Mouse (Mus musculus) spleen, adult 18-20 months (tissue): Measurements from ENCODE around the gene Sp3.
"Not testable (repeated sequence)": the region's sequence is repeated elsewhere in the genome, so short reads cannot be mapped to it uniquely, and the experiment has no call there.

ENCODE experiments used
- DNase-seq, 2 experiments: peaks; one replicate each; pipeline ENCODE4 v3.0.0; 2022; ENCODE audit warnings: mixed read lengths in 2 of 2

Gene Sp3

GRCm38 (mm10) chr2:72980337-72981074, at the start of gene Sp3:
TSS of gene Sp3 (minus strand) at chr2:72980446.
- peak; percentile 90 to 93 for DNase-seq

- no peak for DNase-seq
Measured at GRCm38 (mm10) chr2:73029846-73030245, 49.6 kb upstream of the Sp3 start.

GRCm38 (mm10) chr2:73028019-73028418, 47.8 kb upstream of the Sp3 start:
- DNase-seq, result no peak

GRCm38 (mm10) chr2:73027126-73027525, 46.9 kb upstream of the Sp3 start:
- DNase-seq, result no peak

DNA sequence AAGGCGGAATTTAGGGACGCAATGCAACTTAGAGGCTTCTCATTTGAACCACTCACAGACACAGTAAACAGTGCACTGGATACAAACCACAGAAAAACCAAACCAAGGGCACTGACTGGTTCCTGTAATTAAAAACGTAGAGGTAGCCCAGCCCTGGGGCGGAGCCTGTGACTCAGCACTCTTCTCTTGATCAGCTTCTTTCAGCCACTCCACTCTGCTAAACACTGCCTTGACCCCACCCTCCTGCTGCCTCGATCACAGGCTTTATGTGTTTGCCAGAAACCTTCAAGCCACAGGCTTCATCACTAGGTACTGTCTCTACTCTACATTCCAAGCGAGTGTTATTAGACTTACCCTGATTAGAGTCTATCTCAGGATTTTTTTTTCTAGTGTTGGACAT, 43.6 kb upstream of the Sp3 start:
- no peak for DNase-seq

DNA sequence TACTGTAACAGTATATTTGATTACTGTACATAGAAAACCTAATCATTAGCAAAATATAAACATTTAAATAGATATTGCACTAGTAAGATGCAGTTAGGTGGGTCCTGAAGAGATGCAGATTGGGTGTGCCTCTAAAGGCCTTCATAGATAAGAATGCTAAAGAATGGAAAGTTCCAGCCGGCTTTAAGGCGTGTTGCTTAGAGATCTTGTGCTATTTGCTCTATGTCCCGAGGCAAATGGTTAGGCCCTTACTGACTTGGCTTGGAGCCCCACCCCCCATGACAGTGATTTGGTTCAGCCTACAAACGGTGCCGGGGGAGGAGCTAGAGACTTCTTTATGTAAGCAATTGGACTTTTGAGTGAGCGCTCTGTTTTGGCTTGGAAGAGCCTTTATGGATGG, 40.8 kb upstream of the Sp3 start:
- no peak for DNase-seq

DNA sequence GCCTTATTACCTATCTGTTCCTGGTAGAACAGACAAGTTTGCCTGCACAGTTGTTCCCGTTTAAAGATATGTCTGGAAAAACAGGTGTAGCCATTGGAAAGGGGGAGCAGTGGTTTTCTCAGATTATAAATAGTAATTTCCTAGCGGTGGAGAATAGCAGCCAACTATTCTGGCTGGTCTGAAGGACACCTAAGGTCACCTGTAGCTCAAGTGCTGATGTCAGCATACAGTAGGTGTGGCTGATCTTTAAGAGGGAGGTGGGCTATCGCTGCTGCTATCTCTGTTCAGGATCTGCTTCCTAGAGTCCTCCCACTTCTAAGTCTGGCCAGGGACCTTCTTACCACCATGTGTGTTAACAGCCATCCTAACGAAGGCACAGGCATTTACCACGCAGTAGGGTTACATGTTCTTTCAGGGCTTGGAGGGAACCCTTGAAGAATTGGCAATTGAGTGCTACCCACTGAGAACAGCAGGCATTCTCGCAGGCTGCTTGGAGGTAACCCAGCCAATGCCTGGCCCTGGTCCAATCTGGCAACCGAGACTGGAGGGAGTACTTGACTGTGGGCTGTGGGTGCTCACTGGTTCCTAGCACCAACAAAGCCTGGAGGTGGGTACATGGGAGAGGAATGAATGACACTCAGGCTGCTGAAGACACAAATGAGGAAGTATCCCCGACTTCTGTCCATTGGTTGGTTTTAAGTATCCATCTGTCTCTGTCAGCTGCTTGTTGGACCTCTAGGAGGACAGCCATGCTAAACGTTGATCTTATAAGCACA, 39.3 kb upstream of the Sp3 start:
- no peak for DNase-seq

GRCm38 (mm10) chr2:73014063-73014462, 33.8 kb upstream of the Sp3 start:
- not testable (repeated sequence) for DNase-seq

- DNase-seq, result no peak
Measured at GRCm38 (mm10) chr2:73012636-73013035, 32.4 kb upstream of the Sp3 start.

- DNase-seq, result no peak
Measured at GRCm38 (mm10) chr2:73007472-73007871, 27.2 kb upstream of the Sp3 start.

DNA sequence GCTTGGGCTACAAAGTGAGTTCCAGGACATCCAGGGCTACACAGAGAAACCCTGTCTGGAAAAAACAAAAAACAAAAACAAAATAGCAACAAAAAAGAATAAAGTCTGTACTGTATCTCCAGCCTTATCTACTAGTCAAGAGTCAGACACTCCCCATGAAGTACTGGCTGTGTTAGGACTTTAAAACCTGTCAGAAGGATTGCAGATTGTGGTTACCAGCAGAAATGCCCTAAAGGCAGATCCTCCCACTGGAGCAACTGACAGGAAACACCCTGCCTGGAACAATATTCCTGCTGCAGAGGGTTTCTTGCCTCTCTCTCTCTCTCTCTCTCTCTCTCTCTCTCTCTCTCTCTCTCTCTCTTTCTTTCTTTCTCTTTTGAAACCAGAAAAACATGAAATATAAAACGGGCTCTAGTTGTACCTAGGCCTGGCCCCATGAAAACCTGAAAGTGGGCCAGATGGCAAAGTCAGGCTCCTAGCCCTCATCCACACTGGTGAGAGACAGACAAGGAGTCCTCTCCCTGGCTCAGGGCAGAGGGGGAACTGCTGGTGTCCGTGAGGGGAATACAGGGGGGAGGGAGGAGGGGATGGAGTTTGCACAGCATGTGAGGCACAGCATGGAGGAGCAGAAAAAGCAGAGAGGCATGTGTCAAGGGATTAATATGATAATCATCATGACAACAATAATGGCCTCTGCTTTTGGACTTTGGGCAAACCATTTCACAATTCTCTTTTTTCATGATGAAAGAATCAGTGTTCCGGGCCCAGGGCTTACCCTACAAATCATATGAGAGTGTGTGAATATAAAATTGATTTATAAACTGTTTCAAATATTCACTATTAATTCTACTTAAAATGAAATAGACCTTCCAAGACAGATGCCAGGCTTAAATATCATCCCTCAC, 25.6 kb upstream of the Sp3 start:
- no peak for DNase-seq

- DNase-seq, result peak; percentile 25 to 46
Measured at GRCm38 (mm10) chr2:73003751-73004717, 23.8 kb upstream of the Sp3 start.

DNA sequence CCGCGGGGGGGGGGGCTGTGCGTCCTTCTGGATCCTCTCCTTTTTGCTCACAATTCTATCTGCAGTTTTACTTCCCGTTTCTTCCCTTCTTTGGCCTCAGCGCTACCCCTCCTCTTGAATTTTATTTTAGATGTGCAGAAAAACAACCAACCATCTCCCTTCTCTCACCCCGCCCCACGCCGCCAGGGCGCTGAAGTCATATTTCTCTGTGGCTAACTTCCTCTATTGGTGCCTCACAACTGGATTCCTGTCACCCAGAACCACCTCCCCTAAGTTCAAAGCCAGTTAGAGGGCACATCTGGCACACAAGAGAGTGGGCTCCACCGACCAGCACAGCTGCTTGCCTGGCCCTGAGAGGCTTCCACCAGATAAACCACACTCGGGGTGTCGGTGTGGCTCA, 22.8 kb upstream of the Sp3 start:
- peak; percentile 74 to 81 for DNase-seq

DNA sequence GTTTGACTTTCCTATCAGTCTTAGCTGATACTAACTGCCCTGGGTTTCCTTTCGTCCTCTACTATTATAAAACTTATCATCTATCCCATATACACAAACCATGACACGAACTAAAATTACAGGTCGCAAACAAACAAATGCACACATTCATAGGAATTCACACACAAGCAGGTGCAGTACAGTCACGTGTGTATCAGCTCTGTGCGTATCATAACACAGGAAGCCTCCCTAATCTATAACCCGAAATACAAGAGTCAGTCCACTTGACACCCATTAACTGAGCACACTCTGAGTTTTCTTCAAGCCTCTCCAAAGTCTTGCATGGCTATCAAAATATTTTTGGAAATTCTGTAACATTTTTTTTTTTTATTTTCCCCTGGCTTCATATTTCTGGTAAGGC, 22.2 kb upstream of the Sp3 start:
- DNase-seq, result no peak

GRCm38 (mm10) chr2:73001994-73002393, 21.7 kb upstream of the Sp3 start:
- no peak for DNase-seq

DNA sequence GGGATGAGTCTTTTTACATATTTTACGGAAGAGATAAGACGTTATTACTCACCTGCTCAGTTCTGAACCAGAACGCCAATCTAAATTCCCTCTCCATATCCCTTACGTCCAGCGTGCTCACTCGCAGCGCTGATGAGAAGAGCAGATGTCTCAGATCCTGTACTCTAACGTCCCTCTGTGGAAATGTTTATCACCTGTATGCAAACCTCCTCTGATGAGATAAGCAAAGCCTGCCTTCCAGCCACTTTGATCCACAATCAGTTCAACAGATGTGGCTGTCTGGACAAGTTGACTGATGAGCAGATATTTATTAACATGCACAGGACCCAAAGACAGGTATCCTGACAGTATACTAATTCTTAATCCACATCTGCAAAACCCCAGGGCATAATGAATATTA, 19.9 kb upstream of the Sp3 start:
- DNase-seq, result no peak

GRCm38 (mm10) chr2:72997586-72997985, 17.3 kb upstream of the Sp3 start:
- no peak for DNase-seq

DNA sequence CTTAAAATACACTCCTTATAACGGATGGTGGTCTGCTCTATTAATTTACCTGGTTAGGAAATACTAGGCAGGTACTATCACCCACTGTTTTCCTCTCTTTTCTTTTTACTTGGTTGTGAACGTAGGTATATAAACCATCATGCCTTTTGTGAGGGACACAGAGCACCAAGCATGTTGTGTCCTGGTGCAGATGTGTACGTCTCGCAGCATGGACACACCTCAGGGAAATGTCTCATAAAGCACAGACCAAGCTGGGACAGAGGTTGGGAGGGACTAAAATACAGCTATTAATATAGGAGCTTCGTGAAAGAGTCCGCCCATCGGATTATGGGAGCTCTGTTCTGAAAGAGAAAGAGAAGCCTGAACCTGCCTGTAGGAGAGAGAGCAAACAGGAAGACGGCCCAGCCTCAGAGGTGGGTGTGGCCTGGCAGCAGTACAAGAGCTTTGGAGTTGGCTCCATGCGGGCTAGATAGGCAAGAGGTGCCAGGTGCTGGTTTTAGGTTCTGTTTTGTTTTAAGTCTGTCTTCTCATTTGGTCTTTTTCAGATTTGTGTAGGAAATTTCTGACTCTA, 16.6 kb upstream of the Sp3 start:
- peak; percentile 63 to 68 for DNase-seq

GRCm38 (mm10) chr2:72995346-72996097, 15.3 kb upstream of the Sp3 start:
- DNase-seq, result no peak

GRCm38 (mm10) chr2:72994165-72994564, 13.9 kb upstream of the Sp3 start:
- no peak for DNase-seq

- no peak for DNase-seq
Measured at GRCm38 (mm10) chr2:72992497-72992896, 12.3 kb upstream of the Sp3 start.
